Mouse (Mus musculus) bone marrow, adult 2 months (tissue): ENCODE data around the gene Cerkl.

Experiments used
- CTCF ChIP-seq: fragments of 200-500 bp; IDR thresholded peaks from 2 replicates; pipeline ENCODE4 v1.5.1; 2011; ENCODE audit warnings: low read length, control low read depth; ENCODE audit not compliant: control insufficient read depth, insufficient read depth
- POLR2A ChIP-seq: fragments of 200-500 bp; IDR thresholded peaks from 2 replicates; pipeline ENCODE4 v1.6.1; 2011; ENCODE audit warnings: low read depth, mild to moderate bottlenecking, control low read depth, low read length, borderline replicate concordance; ENCODE audit not compliant: control insufficient read depth

GRCm38 (mm10) chr2:79315108-79315507 is 141.5 kb downstream of the Cerkl start:
- TF ChIP-seq POLR2A (no peak), CTCF (no peak)
